Mouse (Mus musculus) left cerebral cortex, postnatal 36 days (tissue): ENCODE results near the gene Ace3. TPM values are rescaled to one million over a fixed set of nuclear protein-coding genes. Genes with fewer than 3 reads are reported as not detected.

ENCODE experiments used
- DNase-seq, 2 experiments: peaks; one replicate each; pipeline ENCODE4 v3.0.0; 2021 to 2022; ENCODE audit warnings: low spot score in 2 of 2, mixed read lengths in 1 of 2
- intact Hi-C: fragments of 180-260 bp; cut with DNase I; formaldehyde crosslinking; loops from one replicate; pipeline ENCODE4 v1.15.1; 2025
- total RNA-seq, 2 experiments: library from RNA; stranded (reverse); gene quantifications; 2 replicates each; pipeline ENCODE4 v1.2.3; 2021

Ace3 gene
- total RNA-seq, 2 experiments from 2014 or later = not detected

GRCm38 (mm10) chr11:105975050-105975449, 19.4 kb upstream of the Ace3 start:
- intact Hi-C loops = no loop called here
- no peak for DNase-seq

- intact Hi-C loops = no loop called here
- DNase-seq = no peak
These were observed 18.8 kb upstream of the Ace3 start for GRCm38 (mm10) chr11:105975636-105976035.

GRCm38 (mm10) chr11:105978232-105978631, 16.2 kb upstream of the Ace3 start:
- intact Hi-C loops = no loop called here
- no peak for DNase-seq

- no peak for DNase-seq
- intact Hi-C loops = no loop called here
These were observed 15.8 kb upstream of the Ace3 start for GRCm38 (mm10) chr11:105978634-105979033.

- intact Hi-C loops = no loop called here
- DNase-seq = no peak
These were observed 10.0 kb upstream of the Ace3 start for GRCm38 (mm10) chr11:105984452-105984851.

- intact Hi-C loops = no loop called here
- DNase-seq = no peak
These were observed 7.0 kb upstream of the Ace3 start for GRCm38 (mm10) chr11:105987446-105987845.

- intact Hi-C loops = no loop called here
- no peak for DNase-seq
These were observed 5.0 kb upstream of the Ace3 start for GRCm38 (mm10) chr11:105989446-105989845.

GRCm38 (mm10) chr11:105990231-105990630, 4.2 kb upstream of the Ace3 start:
- intact Hi-C loops = no loop called here
- DNase-seq = no peak

GRCm38 (mm10) chr11:106000062-106000461, 5.6 kb downstream of the Ace3 start:
- intact Hi-C loops = no loop called here
- DNase-seq = no peak

- intact Hi-C loops = no loop called here
- no peak for DNase-seq
These were observed 7.2 kb downstream of the Ace3 start for GRCm38 (mm10) chr11:106001718-106002117.

GRCm38 (mm10) chr11:106004576-106004975, 10.1 kb downstream of the Ace3 start:
- intact Hi-C loops = no loop called here
- no peak for DNase-seq

- intact Hi-C loops = loop anchor here (5.0 kb wide), 1 partner anchor 44 kb away; no protein-coding TSS in a partner anchor
- no peak for DNase-seq
These were observed 11.5 kb downstream of the Ace3 start for GRCm38 (mm10) chr11:106005970-106006369.

- no peak for DNase-seq
These were observed 13.3 kb downstream of the Ace3 start, which contains the start of gene Kcnh6 for GRCm38 (mm10) chr11:106007821-106008220. TSS of gene Kcnh6 (plus strand) at chr11:106008124.

GRCm38 (mm10) chr11:106012711-106013110, 18.2 kb downstream of the Ace3 start:
- intact Hi-C loops = no loop called here
- DNase-seq = no peak

More at GRCm38 (mm10) chr11:106007821-106008220, 13.3 kb downstream of the Ace3 start, which contains the start of gene Kcnh6:
- intact Hi-C loops = loop anchor here (5.0 kb wide), 1 partner anchor 46 kb away; no protein-coding TSS in a partner anchor

- intact Hi-C loops = no loop called here
- DNase-seq = peak in 1 of 2 experiments; percentile 35
These were observed 19.2 kb downstream of the Ace3 start for GRCm38 (mm10) chr11:106013556-106014225.

GRCm38 (mm10) chr11:106016440-106016839, 22.0 kb downstream of the Ace3 start:
- intact Hi-C loops = no loop called here
- DNase-seq = no peak

- intact Hi-C loops = loop anchor here (5.0 kb wide), 1 partner anchor 78 kb away; no protein-coding TSS in a partner anchor
- DNase-seq = peak; percentile 59 to 69
These were observed 25.7 kb downstream of the Ace3 start for GRCm38 (mm10) chr11:106020051-106020763.

GRCm38 (mm10) chr11:106025774-106026173, 31.3 kb downstream of the Ace3 start:
- DNase-seq = no peak
- intact Hi-C loops = loop anchor here (5.0 kb wide), 1 partner anchor 98 kb away; no protein-coding TSS in a partner anchor

GRCm38 (mm10) chr11:106026465-106027151, 32.1 kb downstream of the Ace3 start:
- peak; percentile 52 to 69 for DNase-seq
- intact Hi-C loops = loop anchor here (5.0 kb wide), 1 partner anchor 99 kb away; no protein-coding TSS in a partner anchor

- DNase-seq = no peak
- intact Hi-C loops = loop anchor here (5.0 kb wide), 1 partner anchor 100 kb away; no protein-coding TSS in a partner anchor
These were observed 33.1 kb downstream of the Ace3 start for GRCm38 (mm10) chr11:106027607-106028006.
